Mouse (Mus musculus): ENCODE results near the gene Fam196a.

DNA sequence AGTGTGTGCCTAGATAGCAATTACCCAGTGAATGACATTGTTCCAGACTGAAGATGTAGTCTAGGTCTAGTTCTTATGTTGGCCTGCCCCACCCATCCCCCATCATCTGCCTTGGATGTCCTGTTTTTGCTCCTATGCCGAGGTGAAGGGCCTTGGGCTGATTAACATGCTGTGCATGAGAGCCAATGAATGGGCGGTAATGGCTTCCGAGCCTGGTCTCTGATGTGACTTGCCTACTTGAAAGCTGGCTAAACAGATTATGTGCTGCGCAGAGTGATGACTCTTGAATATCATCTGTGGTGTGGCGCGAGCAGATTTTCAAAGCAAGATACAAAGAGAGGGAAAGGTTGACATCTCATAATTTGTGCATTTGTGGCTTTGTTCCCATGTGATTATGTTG is 76.2 kb downstream of the Fam196a start:
- no peak for TF ChIP-seq CTCF (IDR thresholded peaks at IDR 0.05; ENCODE audit: low read depth, low read length)
- no peak for TF ChIP-seq POLR2A (IDR thresholded peaks at IDR 0.05; ENCODE audit: insufficient read depth, low read length)
- TF ChIP-seq EP300 (IDR thresholded peaks at IDR 0.05; ENCODE audit: insufficient read depth, low read depth, low read length): no peak
